Comparison of ENCODE assay signal across 12 mouse cellular contexts in genomic region chr15:62053420-62054239, GRCm38 (mm10).
A peak's percentile ranks its signal among the peaks of the same experiment; 100 is the strongest.
DNase-seq lines count a peak whose midpoint lies in the region; ATAC-seq and TF ChIP-seq lines count a peak whose summit lies in the region.
"Had no signal": no experiment of that assay in that cellular context is flagged by ENCODE, and none has a peak within 500 bp of the region (broad histone marks: within the 10 kb centered on the region; RNA-seq: fewer than 3 reads in every experiment).

No protein-coding gene starts in this region.

- H3K4me1 ChIP-seq in intestine, embryonic 14.5 days (replicated peaks; ENCODE audit: control insufficient read depth, insufficient read depth, low read length), result peaks cover 12% of the 10 kb centered on the region
- H3K4me1 ChIP-seq in intestine, postnatal 0 days (replicated peaks; ENCODE audit: control insufficient read depth, insufficient read depth, low read length), result no peaks in the 10 kb centered on the region
- H3K4me1 ChIP-seq in CH12.LX (ENCODE audit: control insufficient read depth in 1 of 2, insufficient read depth in 2 of 2) (peaks cover 24 to 89% of the 10 kb centered on the region in 2 experiments), ES-Bruce4 (ENCODE audit: control insufficient read depth, insufficient read depth, low read length) (peaks cover 18% of the 10 kb centered on the region)
- peaks cover 21% of the 10 kb centered on the region for H3K4me1 ChIP-seq in limb, embryonic 10.5 days
- H3K4me1 ChIP-seq: hindbrain, embryonic 12.5 days; midbrain, embryonic 13.5 days had no signal

- peaks cover 5% of the 10 kb centered on the region; the same call in 1 of the 2 replicates for H3K9me3 ChIP-seq in intestine, embryonic 14.5 days (ENCODE audit: control insufficient read depth, low read length)
- H3K9me3 ChIP-seq in intestine, postnatal 0 days (ENCODE audit: control insufficient read depth), result no peaks in the 10 kb centered on the region
- H3K9me3 ChIP-seq in CH12.LX (replicated peaks; ENCODE audit: low read length) (peaks cover 15% of the 10 kb centered on the region), ES-Bruce4 (replicated peaks; ENCODE audit: control insufficient read depth, insufficient read depth, low read length, poor library complexity, severe bottlenecking) (no peaks in the 10 kb centered on the region)
- H3K9me3 ChIP-seq in limb, embryonic 10.5 days (replicated peaks), result no peaks in the 10 kb centered on the region
- H3K9me3 ChIP-seq: hindbrain, embryonic 12.5 days; midbrain, embryonic 13.5 days had no signal

- peaks cover 99% of the 10 kb centered on the region for H3K79me2 ChIP-seq in CH12.LX (replicated peaks; ENCODE audit: control insufficient read depth, extremely low read depth, insufficient read depth, poor library complexity, severe bottlenecking)

- TF ChIP-seq RAD21 in CH12.LX (IDR thresholded peaks at IDR 0.05; ENCODE audit: low read depth, low read length), result no peak

- no peaks in the 10 kb centered on the region for H3K27me3 ChIP-seq in intestine, embryonic 14.5 days (replicated peaks; ENCODE audit: control insufficient read depth, insufficient read depth, low read length)
- no peaks in the 10 kb centered on the region for H3K27me3 ChIP-seq in intestine, postnatal 0 days (replicated peaks; ENCODE audit: control insufficient read depth, insufficient read depth, low read length)
- no peaks in the 10 kb centered on the region for H3K27me3 ChIP-seq in CH12.LX (replicated peaks)
- no peaks in the 10 kb centered on the region for H3K27me3 ChIP-seq in ES-Bruce4 (ENCODE audit: control insufficient read depth, insufficient read depth, low read length, poor library complexity, severe bottlenecking)
- no peaks in the 10 kb centered on the region for H3K27me3 ChIP-seq in limb, embryonic 10.5 days (ENCODE audit: low read depth, poor library complexity, severe bottlenecking)
- H3K27me3 ChIP-seq: hindbrain, embryonic 12.5 days; midbrain, embryonic 13.5 days had no signal

- in situ Hi-C loops in CH12.LX (cut with MboI; ENCODE audit: low pct_ligation_motif_present, low pct_unique_long_range_greater_than_20kb, low sequenced_read_pairs), result no loop called here

- no peaks in the 10 kb centered on the region for H3K36me3 ChIP-seq in intestine, embryonic 14.5 days (ENCODE audit: control insufficient read depth, insufficient read depth, low read length)
- H3K36me3 ChIP-seq in intestine, postnatal 0 days (ENCODE audit: control insufficient read depth, insufficient read depth), result no peaks in the 10 kb centered on the region
- H3K36me3 ChIP-seq in CH12.LX (replicated peaks in 1 of 2; ENCODE audit: control insufficient read depth in 1 of 2, insufficient read depth in 1 of 2, low read length in 1 of 2) (peaks cover 60 to 92% of the 10 kb centered on the region in 2 experiments), ES-Bruce4 (ENCODE audit: control insufficient read depth, insufficient read depth, low read length, poor library complexity, severe bottlenecking) (peaks cover 25% of the 10 kb centered on the region)
- no peaks in the 10 kb centered on the region for H3K36me3 ChIP-seq in limb, embryonic 10.5 days
- H3K36me3 ChIP-seq: hindbrain, embryonic 12.5 days; midbrain, embryonic 13.5 days had no signal

- TF ChIP-seq EP300 in CH12.LX (IDR thresholded peaks at IDR 0.05; ENCODE audit: low read length) (no peak), ES-Bruce4 (IDR thresholded peaks at IDR 0.05; ENCODE audit: insufficient read depth, low read depth, low read length) (peak; percentile 89)

- no peak overlapping the region for H3K4me2 ChIP-seq in intestine, embryonic 14.5 days (ENCODE audit: low read length)
- no peak overlapping the region for H3K4me2 ChIP-seq in intestine, postnatal 0 days (replicated peaks; ENCODE audit: low read depth)
- no peak overlapping the region for H3K4me2 ChIP-seq in CH12.LX (ENCODE audit: insufficient read depth, low read depth, poor library complexity, severe bottlenecking)
- H3K4me2 ChIP-seq: hindbrain, embryonic 12.5 days; midbrain, embryonic 13.5 days had no signal

- H3K9ac ChIP-seq in intestine, embryonic 14.5 days (ENCODE audit: low read length), result no peak overlapping the region
- H3K9ac ChIP-seq in intestine, postnatal 0 days (ENCODE audit: low read depth, low read length), result no peak overlapping the region
- H3K9ac ChIP-seq in CH12.LX (ENCODE audit: insufficient read depth, low read depth) (no peak overlapping the region), ES-Bruce4 (ENCODE audit: low read depth, poor library complexity, severe bottlenecking) (no peak overlapping the region)
- H3K9ac ChIP-seq: forebrain, postnatal 0 days; hindbrain, embryonic 12.5 days; midbrain, embryonic 13.5 days had no signal

- TF ChIP-seq POLR2A in CH12.LX (IDR thresholded peaks at IDR 0.05; ENCODE audit: low read depth, low read length) (peak; percentile 16; the same call in 1 of the 2 replicates), ES-Bruce4 (IDR thresholded peaks at IDR 0.05; ENCODE audit: insufficient read depth, low read length) (no peak)

- ATAC-seq in intestine, embryonic 14.5 days (replicated peaks; ENCODE audit: low FRiP score, low TSS enrichment, low read depth), result peak; percentile 55
- ATAC-seq in intestine, postnatal 0 days, result no peak
- no peak for ATAC-seq in granulocyte monocyte progenitor cell, adult 5-6 weeks (replicated peaks; ENCODE audit: poor library complexity, severe bottlenecking)
- ATAC-seq: forebrain, postnatal 0 days; midbrain, embryonic 13.5 days had no signal

- dilution Hi-C loops in CH12.LX (cut with MboI; ENCODE audit: extremely low pct_ligation_motif_present, extremely low pct_unique_long_range_greater_than_20kb, low sequenced_read_pairs), result no loop called here

- WGBS in intestine, embryonic 14.5 days, result 52% methylated on average over 8 of the region's 8 CpGs
- 70% methylated on average over 8 of the region's 8 CpGs for WGBS in intestine, postnatal 0 days
- WGBS in limb, embryonic 10.5 days, result 80% methylated on average over 8 of the region's 8 CpGs

- TF ChIP-seq CTCF in intestine, postnatal 0 days (IDR thresholded peaks at IDR 0.05; ENCODE audit: low read depth), result no peak
- no peak for TF ChIP-seq CTCF in CH12.LX (conservative IDR thresholded peaks at IDR 0.05 in 1 of 2, IDR thresholded peaks at IDR 0.05 in 1 of 2; ENCODE audit: low read depth in 2 of 2, low read length in 2 of 2)
- no peak for TF ChIP-seq CTCF in ES-Bruce4 (IDR thresholded peaks at IDR 0.05; ENCODE audit: low read depth, low read length)

- H3K4me3 ChIP-seq in intestine, embryonic 14.5 days (ENCODE audit: low read depth, low read length), result no peak overlapping the region
- H3K4me3 ChIP-seq in intestine, postnatal 0 days (ENCODE audit: low read depth, low read length), result no peak overlapping the region
- H3K4me3 ChIP-seq in CH12.LX (replicated peaks in 1 of 3; ENCODE audit: low read depth in 2 of 3, low read length in 2 of 3, poor library complexity in 1 of 3) (no peak overlapping the region), ES-Bruce4 (ENCODE audit: low read depth, low read length) (no peak overlapping the region)
- no peak overlapping the region for H3K4me3 ChIP-seq in limb, embryonic 10.5 days
- H3K4me3 ChIP-seq: hindbrain, embryonic 12.5 days; midbrain, embryonic 13.5 days had no signal

- DNase-seq in intestine, embryonic 14.5 days (ENCODE audit: low spot score), result no peak
- DNase-seq in CH12.LX (ENCODE audit: extremely low read depth), result no peak
- peak; percentile 39 for DNase-seq in limb, embryonic 10.5 days (ENCODE audit: low spot score)
- DNase-seq in ovary, postnatal 36 days (ENCODE audit: low spot score), result no peak
- DNase-seq: forebrain, postnatal 0 days; lung, adult 2 months; thymus, postnatal 14 days had no signal

- H3K27ac ChIP-seq in intestine, embryonic 14.5 days (ENCODE audit: low read depth), result peak overlapping the region; percentile 36; the same call in 1 of the 2 replicates
- no peak overlapping the region for H3K27ac ChIP-seq in intestine, postnatal 0 days (ENCODE audit: low read depth, low read length)
- no peak overlapping the region for H3K27ac ChIP-seq in CH12.LX (ENCODE audit: insufficient read depth, low read depth)
- H3K27ac ChIP-seq in ES-Bruce4 (ENCODE audit: insufficient read depth, low read length), result peak overlapping the region; percentile 28; the same call in 1 of the 2 replicates
- peak overlapping the region; percentile 58; the same call in 1 of the 2 replicates for H3K27ac ChIP-seq in limb, embryonic 10.5 days
- H3K27ac ChIP-seq: hindbrain, embryonic 12.5 days; midbrain, embryonic 13.5 days had no signal

TF ChIP-seq in CH12.LX, 34 proteins besides CTCF, POLR2A, EP300 and RAD21:
- TF ChIP-seq JUND (conservative IDR thresholded peaks at IDR 0.05; ENCODE audit: low read depth, low read length) (no peak), JUN (IDR thresholded peaks at IDR 0.05; ENCODE audit: insufficient read depth, low read depth, low read length) (no peak), NELFE (IDR thresholded peaks at IDR 0.05; ENCODE audit: low read depth, low read length) (no peak), GABPA (IDR thresholded peaks at IDR 0.05; ENCODE audit: insufficient replicate concordance, low read depth, low read length) (no peak), MEF2A (IDR thresholded peaks at IDR 0.05; ENCODE audit: borderline replicate concordance, low read depth, low read length) (no peak), SIN3A (IDR thresholded peaks at IDR 0.05; ENCODE audit: low read length) (no peak), UBTF (IDR thresholded peaks at IDR 0.05; ENCODE audit: low read depth, low read length) (no peak), SMC3 (IDR thresholded peaks at IDR 0.05; ENCODE audit: low read depth, low read length) (no peak), ZC3H11A (IDR thresholded peaks at IDR 0.05; ENCODE audit: low read depth, low read length) (no peak), TCF12 (IDR thresholded peaks at IDR 0.05; ENCODE audit: low read depth, low read length) (no peak), KAT2A (IDR thresholded peaks at IDR 0.05; ENCODE audit: insufficient replicate concordance, low read length) (no peak), USF1 (IDR thresholded peaks at IDR 0.05; ENCODE audit: low read depth, low read length) (no peak), MAFK (IDR thresholded peaks at IDR 0.05; ENCODE audit: insufficient replicate concordance, low read length) (no peak), MXI1 (IDR thresholded peaks at IDR 0.05; ENCODE audit: low read depth, low read length) (no peak)

Comparison
In these comparisons a context has a peak if more than half of its experiments do, and no peak if none do; other contexts are left out.
1. H3K27ac ChIP-seq: peak in intestine, embryonic 14.5 days (single experiment), ES-Bruce4 (single experiment) and limb, embryonic 10.5 days (single experiment); none in intestine, postnatal 0 days (single experiment) and CH12.LX (single experiment).